Mouse (Mus musculus): ENCODE data around the gene OR5BS1P. TPM values are rescaled to one million over a fixed set of nuclear protein-coding genes. Genes with fewer than 3 reads are reported as not detected.
A peak's percentile ranks its signal among the peaks of the same experiment; 100 is the strongest.

Gene OR5BS1P
- polyA plus RNA-seq, 1 experiment from 2014 or later, result not detected

DNA sequence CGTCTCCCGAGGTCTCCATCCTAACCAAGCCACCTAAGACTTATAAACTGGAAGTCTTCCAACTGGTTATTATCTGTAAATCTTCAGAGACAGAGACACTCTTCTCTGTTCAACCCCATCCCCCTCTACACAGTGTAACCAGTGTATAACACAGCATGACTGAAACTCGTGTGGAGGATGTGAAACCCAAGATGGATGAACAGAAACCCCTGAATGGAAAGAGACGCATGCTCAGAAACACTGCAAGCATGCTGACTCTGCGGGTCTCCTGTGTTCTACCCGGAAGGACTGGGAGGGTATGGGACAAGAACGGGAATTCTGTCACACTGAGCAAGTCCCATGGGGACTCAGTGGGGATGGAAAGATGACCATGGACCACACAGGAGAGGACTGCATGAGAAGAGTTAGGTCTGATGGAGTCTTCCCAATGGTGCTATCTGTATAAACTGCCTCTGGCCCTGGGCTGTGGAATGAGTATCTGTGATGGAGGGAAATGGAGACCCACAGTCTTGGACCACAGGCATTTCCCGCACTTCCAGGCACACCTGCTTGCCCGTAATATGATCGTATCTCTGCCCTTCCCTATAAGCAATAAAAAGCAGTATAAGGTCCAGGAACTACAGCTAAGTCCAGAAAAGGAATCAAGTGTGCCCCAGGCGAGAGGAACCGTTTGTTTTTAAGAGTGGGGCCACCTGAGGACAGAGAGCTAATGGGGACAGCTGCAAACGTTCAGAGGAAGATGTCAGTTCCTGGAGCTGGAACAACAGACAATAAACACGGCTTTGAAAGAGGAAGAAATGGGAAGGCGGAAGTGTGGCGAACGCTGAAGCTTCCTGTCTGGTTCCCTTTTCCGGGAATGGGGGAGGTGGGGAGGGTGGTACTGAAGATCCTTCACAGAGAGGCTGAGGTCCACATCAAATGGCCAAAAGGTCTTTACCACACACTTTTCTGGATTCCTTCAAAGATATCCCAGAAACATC lies 14.5 kb downstream of the OR5BS1P start:
- Histone ChIP-seq H3K27ac (ENCODE audit: low read depth) (no peak overlapping the region), H3K4me1 (ENCODE audit: insufficient read depth) (no peaks in the 10 kb centered on the region), H3K27me3 (ENCODE audit: insufficient read depth, low read length) (no peaks in the 10 kb centered on the region), H3K9ac (no peak overlapping the region), H3K36me3 (ENCODE audit: insufficient read depth) (no peaks in the 10 kb centered on the region), H3K4me2 (no peak overlapping the region), H3K9me3 (ENCODE audit: low read depth, low read length) (no peaks in the 10 kb centered on the region), H3K4me3 (ENCODE audit: low read depth, low read length) (no peak overlapping the region)
- DNase-seq (peak; percentile 37), ATAC-seq (ENCODE audit: insufficient read depth) (no peak)
- WGBS, result 56% methylated on average over 18 of the region's 18 CpGs
- TF ChIP-seq CTCF (IDR thresholded peaks at IDR 0.05; ENCODE audit: low read depth), result no peak

DNA sequence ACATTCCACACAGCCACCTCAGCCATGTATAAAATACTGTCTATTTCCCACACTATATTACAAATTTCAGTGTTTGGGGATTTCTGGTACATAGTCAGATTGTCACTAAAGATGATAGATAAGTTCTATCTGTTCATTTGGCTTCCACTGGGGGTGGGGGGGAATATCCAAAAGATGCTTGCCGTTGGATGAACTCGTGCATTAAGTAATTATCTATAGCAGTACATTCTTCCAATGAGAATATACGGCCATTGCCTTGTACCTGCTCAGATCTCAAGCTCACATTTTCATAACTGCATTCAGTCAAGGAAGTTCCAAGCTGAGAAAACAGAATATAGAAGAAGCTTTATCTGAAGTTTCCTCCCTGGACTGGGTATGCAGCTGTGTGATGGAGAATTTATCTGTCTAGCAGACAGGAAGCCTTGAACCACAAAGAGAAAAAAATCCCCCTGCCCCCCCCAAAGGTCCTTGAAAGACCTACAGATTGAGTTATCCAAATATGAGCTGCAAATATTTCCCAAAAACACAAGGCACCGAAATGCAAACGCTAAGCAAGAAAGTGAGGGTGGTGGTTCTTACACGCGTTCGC lies 16.8 kb downstream of the OR5BS1P start:
- no peak for ATAC-seq (ENCODE audit: insufficient read depth)
- 92% methylated on average over 8 of the region's 8 CpGs for WGBS
- no peak overlapping the region for H3K27ac ChIP-seq (ENCODE audit: low read depth)
- H3K4me2 ChIP-seq, result no peak overlapping the region
- H3K4me1 ChIP-seq (ENCODE audit: insufficient read depth), result no peaks in the 10 kb centered on the region
- H3K27me3 ChIP-seq (ENCODE audit: insufficient read depth, low read length), result no peaks in the 10 kb centered on the region
- TF ChIP-seq CTCF (IDR thresholded peaks at IDR 0.05; ENCODE audit: low read depth), result no peak
- no peak overlapping the region for H3K4me3 ChIP-seq (ENCODE audit: low read depth, low read length)
- H3K9me3 ChIP-seq (ENCODE audit: low read depth, low read length), result no peaks in the 10 kb centered on the region
- H3K9ac ChIP-seq, result no peak overlapping the region
- no peak for DNase-seq
- no peaks in the 10 kb centered on the region for H3K36me3 ChIP-seq (ENCODE audit: insufficient read depth)

DNA sequence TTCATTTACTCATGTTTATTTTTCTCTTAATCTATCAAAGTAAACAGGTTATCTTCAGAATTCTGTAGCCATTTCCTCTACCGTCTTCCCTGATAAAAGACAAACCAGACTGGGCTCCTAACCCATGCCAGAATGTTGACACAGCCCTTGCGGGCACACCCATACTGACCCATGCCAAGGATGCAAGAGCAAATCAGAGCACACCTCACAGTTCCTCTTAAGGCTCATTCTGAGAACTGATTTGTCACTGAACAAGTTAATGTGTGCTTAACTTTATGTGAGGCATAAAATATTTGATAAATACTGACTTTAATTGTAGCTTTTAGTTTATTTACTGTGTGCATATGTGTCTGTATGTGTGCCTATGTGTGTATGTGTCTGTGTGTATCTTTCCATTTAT lies 21.6 kb downstream of the OR5BS1P start:
- Histone ChIP-seq H3K4me1 (ENCODE audit: insufficient read depth) (no peaks in the 10 kb centered on the region), H3K4me2 (no peak overlapping the region), H3K27me3 (ENCODE audit: insufficient read depth, low read length) (no peaks in the 10 kb centered on the region), H3K27ac (ENCODE audit: low read depth) (no peak overlapping the region), H3K36me3 (ENCODE audit: insufficient read depth) (no peaks in the 10 kb centered on the region), H3K9ac (no peak overlapping the region), H3K9me3 (ENCODE audit: low read depth, low read length) (no peaks in the 10 kb centered on the region), H3K4me3 (ENCODE audit: low read depth, low read length) (no peak overlapping the region)
- DNase-seq, result no peak
- no peak for ATAC-seq (ENCODE audit: insufficient read depth)
- WGBS, result 35% methylated on average over 2 of the region's 2 CpGs
- no peak for TF ChIP-seq CTCF (IDR thresholded peaks at IDR 0.05; ENCODE audit: low read depth)

DNA sequence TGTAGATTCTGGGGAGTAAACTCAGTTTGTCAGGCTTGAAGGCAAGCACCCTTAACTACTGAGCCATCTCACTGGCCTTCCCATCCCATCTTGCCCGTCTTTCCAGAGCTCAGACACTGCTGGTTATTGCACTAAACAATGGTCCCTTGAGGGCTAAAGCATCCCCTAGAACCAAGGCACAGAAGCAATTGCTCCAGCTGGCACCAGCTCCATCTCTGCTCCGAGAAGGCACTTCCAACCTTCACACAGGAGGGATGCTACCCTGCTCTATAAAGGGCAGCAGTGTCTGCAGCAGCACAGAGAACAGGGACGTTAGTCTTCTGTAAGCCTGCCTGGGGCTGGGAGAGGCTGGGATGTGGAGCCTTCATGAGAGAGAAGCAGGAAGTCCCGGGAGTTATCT lies 22.4 kb downstream of the OR5BS1P start, which contains the start of gene Olfr279:
Olfr279 (plus strand) TSS at position 301 of the 400 bp plus-strand sequence.
- WGBS, result 60% methylated on average over 4 of the region's 4 CpGs
- no peak within 1 kb of the TSS for H3K9ac ChIP-seq
- H3K27ac ChIP-seq (ENCODE audit: low read depth), result no peak within 1 kb of the TSS
- TF ChIP-seq CTCF (IDR thresholded peaks at IDR 0.05; ENCODE audit: low read depth), result no peak
- no peaks in the 10 kb centered on the region for H3K4me1 ChIP-seq (ENCODE audit: insufficient read depth)
- ATAC-seq (ENCODE audit: insufficient read depth) (no peak), DNase-seq (no peak)
- H3K4me3 ChIP-seq (ENCODE audit: low read depth, low read length), result no peak within 1 kb of the TSS
- H3K4me2 ChIP-seq, result no peak within 1 kb of the TSS
- no peaks in the 10 kb centered on the region for H3K27me3 ChIP-seq (ENCODE audit: insufficient read depth, low read length)
- no peaks in the 10 kb centered on the region for H3K36me3 ChIP-seq (ENCODE audit: insufficient read depth)
- no peaks in the 10 kb centered on the region for H3K9me3 ChIP-seq (ENCODE audit: low read depth, low read length)

DNA sequence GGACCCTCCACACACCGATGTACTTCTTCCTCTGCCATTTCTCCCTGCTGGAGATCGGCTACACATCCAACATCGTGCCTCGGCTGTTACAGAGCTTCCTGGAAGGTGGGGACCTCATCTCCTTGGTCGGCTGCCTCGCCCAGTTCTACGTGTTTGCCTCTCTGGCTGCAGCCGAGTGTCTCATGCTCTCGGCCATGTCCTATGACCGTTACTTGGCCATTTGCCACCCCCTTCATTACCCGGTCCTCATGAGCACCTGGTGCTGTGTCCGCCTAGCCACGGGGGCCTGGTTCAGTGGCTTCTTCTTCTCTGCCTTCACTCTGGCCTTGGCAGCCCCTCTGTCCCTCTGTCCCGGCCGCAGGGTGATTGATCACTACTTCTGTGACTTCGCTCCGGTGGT lies 27.9 kb downstream of the OR5BS1P start:
- Histone ChIP-seq H3K9ac (no peak overlapping the region), H3K4me3 (ENCODE audit: low read depth, low read length) (no peak overlapping the region), H3K36me3 (ENCODE audit: insufficient read depth) (no peaks in the 10 kb centered on the region), H3K27ac (ENCODE audit: low read depth) (no peak overlapping the region), H3K9me3 (ENCODE audit: low read depth, low read length) (no peaks in the 10 kb centered on the region), H3K4me1 (ENCODE audit: insufficient read depth) (no peaks in the 10 kb centered on the region), H3K27me3 (ENCODE audit: insufficient read depth, low read length) (no peaks in the 10 kb centered on the region), H3K4me2 (no peak overlapping the region)
- no peak for DNase-seq
- no peak for TF ChIP-seq CTCF (IDR thresholded peaks at IDR 0.05; ENCODE audit: low read depth)
- WGBS, result 79% methylated on average over 17 of the region's 17 CpGs
- no peak for ATAC-seq (ENCODE audit: insufficient read depth)

DNA sequence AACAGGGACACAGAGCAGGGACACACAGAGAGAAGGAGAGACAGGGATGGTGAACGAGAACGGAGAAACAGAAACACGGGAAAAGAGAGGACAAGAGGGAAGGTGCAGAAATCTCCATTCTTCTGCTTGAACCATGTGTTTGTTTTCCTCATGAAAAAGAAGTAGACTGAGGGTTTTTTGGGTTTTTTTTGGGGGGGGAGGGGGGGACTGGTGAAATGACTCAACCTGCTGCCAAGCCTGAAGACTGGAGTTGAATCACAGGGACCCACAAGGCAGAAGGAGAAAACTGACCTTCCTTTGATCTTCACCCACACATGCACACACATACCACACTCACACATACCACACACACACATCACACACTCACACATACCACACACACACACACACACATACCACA lies 33.6 kb downstream of the OR5BS1P start:
- H3K9me3 ChIP-seq (ENCODE audit: low read depth, low read length), result no peaks in the 10 kb centered on the region
- no peaks in the 10 kb centered on the region for H3K4me1 ChIP-seq (ENCODE audit: insufficient read depth)
- no peak overlapping the region for H3K9ac ChIP-seq
- H3K27me3 ChIP-seq (ENCODE audit: insufficient read depth, low read length), result no peaks in the 10 kb centered on the region
- DNase-seq, result no peak
- H3K27ac ChIP-seq (ENCODE audit: low read depth), result no peak overlapping the region
- TF ChIP-seq CTCF (IDR thresholded peaks at IDR 0.05; ENCODE audit: low read depth), result no peak
- H3K4me3 ChIP-seq (ENCODE audit: low read depth, low read length), result no peak overlapping the region
- H3K4me2 ChIP-seq, result no peak overlapping the region
- no peak for ATAC-seq (ENCODE audit: insufficient read depth)
- H3K36me3 ChIP-seq (ENCODE audit: insufficient read depth), result no peaks in the 10 kb centered on the region
- WGBS, result 71% methylated on average over 3 of the region's 3 CpGs

DNA sequence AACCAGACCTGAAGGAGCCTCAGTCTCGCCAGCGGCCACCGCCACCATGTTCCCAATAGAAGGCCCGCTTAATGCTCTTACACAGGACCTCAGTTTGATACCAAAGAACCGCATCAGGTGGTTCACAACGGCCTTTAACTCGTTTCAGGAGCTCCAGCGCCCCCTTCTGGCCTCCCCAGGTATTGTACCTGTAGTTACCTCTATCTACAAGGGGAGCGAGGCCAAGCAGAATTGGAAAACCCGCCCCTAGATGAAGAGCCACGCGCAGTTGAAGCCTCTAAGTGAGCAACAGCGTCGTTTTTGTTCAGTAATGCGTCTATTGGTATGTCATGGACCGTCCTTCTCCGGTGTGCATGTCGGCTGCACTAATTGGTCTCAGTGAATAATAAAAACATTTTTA lies 34.8 kb downstream of the OR5BS1P start:
- 13% methylated on average over 18 of the region's 18 CpGs for WGBS
- H3K36me3 ChIP-seq (ENCODE audit: insufficient read depth), result no peaks in the 10 kb centered on the region
- H3K9me3 ChIP-seq (ENCODE audit: low read depth, low read length), result no peaks in the 10 kb centered on the region
- H3K27me3 ChIP-seq (ENCODE audit: insufficient read depth, low read length), result no peaks in the 10 kb centered on the region
- no peaks in the 10 kb centered on the region for H3K4me1 ChIP-seq (ENCODE audit: insufficient read depth)
- DNase-seq (peak; percentile 84), ATAC-seq (ENCODE audit: insufficient read depth) (no peak)
- H3K4me2 ChIP-seq, result no peak overlapping the region
- TF ChIP-seq CTCF (IDR thresholded peaks at IDR 0.05; ENCODE audit: low read depth), result peak; percentile 69
- no peak overlapping the region for H3K27ac ChIP-seq (ENCODE audit: low read depth)
- H3K4me3 ChIP-seq (ENCODE audit: low read depth, low read length), result no peak overlapping the region
- no peak overlapping the region for H3K9ac ChIP-seq

Measured in lung, embryonic 14.5 days (tissue).